Mouse (Mus musculus): ENCODE results near the gene Prm1. TPM values are rescaled to one million over a fixed set of nuclear protein-coding genes. Genes with fewer than 3 reads are reported as not detected.
"Not testable (repeated sequence)": the region's sequence is repeated elsewhere in the genome, so short reads cannot be mapped to it uniquely, and the experiment has no call there.

Prm1 gene
- polyA plus RNA-seq (2014; fragmentation: Nextera tagmentation; extraction: Ambion mirVana): not detected in 2 replicates

GRCm38 (mm10) chr16:10805789-10806527 is at the start of gene Prm1:
Gene Prm1, minus strand, starts transcription at chr16:10805839.
- WGBS: 76% methylated on average over 10 of the region's 10 CpGs
- no peaks in the 10 kb centered on the region for H3K36me3 ChIP-seq (ENCODE audit: control insufficient read depth, insufficient read depth, low read length)
- H3K27me3 ChIP-seq (ENCODE audit: control insufficient read depth, insufficient read depth, low read length): no peaks in the 10 kb centered on the region
- no peaks in the 10 kb centered on the region for H3K9me3 ChIP-seq (ENCODE audit: control insufficient read depth, low read length)
- H3K27ac ChIP-seq (replicated peaks in 1 of 2; ENCODE audit: control insufficient read depth in 1 of 2, insufficient read depth in 1 of 2, low read depth in 2 of 2, low read length in 2 of 2): no peak within 1 kb of the TSS
- H3K4me3 ChIP-seq (ENCODE audit: control insufficient read depth in 1 of 2, insufficient read depth in 1 of 2, low read depth in 1 of 2, low read length in 2 of 2): no peak within 1 kb of the TSS
- H3K4me1 ChIP-seq (ENCODE audit: control insufficient read depth in 2 of 2, insufficient read depth in 2 of 2, low read length in 2 of 2): peaks cover 0 to 3% of the 10 kb centered on the region in 2 experiments; a peak in 2 of 4 replicates
- no peak within 1 kb of the TSS for H3K9ac ChIP-seq (ENCODE audit: low read length)
- no peak for ATAC-seq (ENCODE audit: insufficient number of reproducible peaks, insufficient read depth, low FRiP score, low read depth)
- no peak within 1 kb of the TSS for H3K4me2 ChIP-seq (ENCODE audit: low read length)

GRCm38 (mm10) chr16:10852216-10852615 is 46.6 kb upstream of the Prm1 start:
- H3K9ac ChIP-seq (ENCODE audit: low read length); ATAC-seq (ENCODE audit: insufficient number of reproducible peaks, insufficient read depth, low FRiP score, low read depth); H3K4me2 ChIP-seq (ENCODE audit: low read length); H3K4me3 ChIP-seq (ENCODE audit: control insufficient read depth in 1 of 2, insufficient read depth in 1 of 2, low read depth in 1 of 2, low read length in 2 of 2); H3K36me3 ChIP-seq (ENCODE audit: control insufficient read depth, insufficient read depth, low read length); H3K27ac ChIP-seq (replicated peaks in 1 of 2; ENCODE audit: control insufficient read depth in 1 of 2, insufficient read depth in 1 of 2, low read depth in 2 of 2, low read length in 2 of 2); H3K9me3 ChIP-seq (ENCODE audit: control insufficient read depth, low read length); H3K27me3 ChIP-seq (ENCODE audit: control insufficient read depth, insufficient read depth, low read length): not testable (repeated sequence)
- 92% methylated on average over 10 of the region's 10 CpGs for WGBS
- peaks cover 9 to 12% of the 10 kb centered on the region in 2 experiments; a peak in 3 of 4 replicates for H3K4me1 ChIP-seq (ENCODE audit: control insufficient read depth in 2 of 2, insufficient read depth in 2 of 2, low read length in 2 of 2)

DNA sequence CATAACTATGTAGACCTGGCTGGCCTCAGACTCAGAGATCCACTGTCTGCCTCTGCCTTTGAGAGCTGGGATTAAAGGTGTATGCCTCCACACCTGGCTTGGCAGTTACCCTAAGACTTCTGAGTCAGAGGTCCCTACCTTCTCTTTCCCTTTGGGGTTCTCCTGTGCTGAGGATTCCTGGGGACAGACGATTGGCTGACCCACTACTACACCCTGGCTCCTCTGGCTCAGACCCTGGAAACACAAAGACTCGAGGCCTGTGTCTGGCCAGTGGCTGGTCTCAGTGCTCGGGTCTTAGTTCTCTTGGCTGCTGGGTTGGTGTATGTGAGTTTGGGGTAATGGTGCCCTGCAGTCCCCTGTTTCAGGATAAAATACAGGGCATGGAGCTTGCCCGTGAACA is 45.3 kb upstream of the Prm1 start:
- Histone ChIP-seq H3K27ac (replicated peaks in 1 of 2; ENCODE audit: control insufficient read depth in 1 of 2, insufficient read depth in 1 of 2, low read depth in 2 of 2, low read length in 2 of 2) (peak overlapping the region in 1 of 2 experiments; percentile 33; a peak in 1 of 4 replicates), H3K4me3 (ENCODE audit: control insufficient read depth in 1 of 2, insufficient read depth in 1 of 2, low read depth in 1 of 2, low read length in 2 of 2) (no peak overlapping the region), H3K27me3 (ENCODE audit: control insufficient read depth, insufficient read depth, low read length) (no peaks in the 10 kb centered on the region), H3K9ac (ENCODE audit: low read length) (no peak overlapping the region), H3K4me1 (ENCODE audit: control insufficient read depth in 2 of 2, insufficient read depth in 2 of 2, low read length in 2 of 2) (peaks cover 9 to 14% of the 10 kb centered on the region in 2 experiments; a peak in 3 of 4 replicates), H3K9me3 (ENCODE audit: control insufficient read depth, low read length) (no peaks in the 10 kb centered on the region), H3K4me2 (ENCODE audit: low read length) (no peak overlapping the region), H3K36me3 (ENCODE audit: control insufficient read depth, insufficient read depth, low read length) (no peaks in the 10 kb centered on the region)
- WGBS: 75% methylated on average over 4 of the region's 4 CpGs
- no peak for ATAC-seq (ENCODE audit: insufficient number of reproducible peaks, insufficient read depth, low FRiP score, low read depth)

GRCm38 (mm10) chr16:10849965-10850861 is 44.6 kb upstream of the Prm1 start:
- Histone ChIP-seq H3K27ac (replicated peaks in 1 of 2; ENCODE audit: control insufficient read depth in 1 of 2, insufficient read depth in 1 of 2, low read depth in 2 of 2, low read length in 2 of 2) (peak overlapping the region; percentile 33 to 35; a peak in 1 of 4 replicates), H3K4me2 (ENCODE audit: low read length) (no peak overlapping the region), H3K27me3 (ENCODE audit: control insufficient read depth, insufficient read depth, low read length) (no peaks in the 10 kb centered on the region), H3K36me3 (ENCODE audit: control insufficient read depth, insufficient read depth, low read length) (no peaks in the 10 kb centered on the region), H3K4me3 (ENCODE audit: control insufficient read depth in 1 of 2, insufficient read depth in 1 of 2, low read depth in 1 of 2, low read length in 2 of 2) (no peak overlapping the region), H3K4me1 (ENCODE audit: control insufficient read depth in 2 of 2, insufficient read depth in 2 of 2, low read length in 2 of 2) (peaks cover 9 to 16% of the 10 kb centered on the region in 2 experiments; a peak in 2 of 4 replicates), H3K9me3 (ENCODE audit: control insufficient read depth, low read length) (no peaks in the 10 kb centered on the region), H3K9ac (ENCODE audit: low read length) (no peak overlapping the region)
- 59% methylated on average over 12 of the region's 12 CpGs for WGBS
- ATAC-seq (ENCODE audit: insufficient number of reproducible peaks, insufficient read depth, low FRiP score, low read depth): 0 out of 2 replicates have a peak, but pooled peaks have one; percentile 5

DNA sequence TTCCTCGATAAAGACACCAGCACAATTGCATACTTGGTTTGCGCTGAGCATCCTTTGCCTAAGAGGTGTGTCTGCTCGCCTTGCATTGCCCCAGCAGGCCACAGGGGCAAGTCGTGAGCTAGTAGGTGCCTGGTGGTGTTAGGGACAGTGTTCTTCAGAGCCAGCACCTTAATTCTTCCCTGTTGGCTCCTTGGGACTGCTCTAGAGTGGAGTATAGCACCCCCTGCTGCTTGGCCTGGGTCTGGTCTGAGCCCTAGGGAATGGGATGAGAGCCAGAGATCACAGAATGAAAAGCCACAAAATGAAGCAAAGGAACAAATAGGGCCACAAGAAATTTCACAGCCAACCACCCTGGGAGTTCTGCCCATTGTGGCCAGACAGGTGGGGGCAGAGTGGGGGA is 40.9 kb upstream of the Prm1 start:
- H3K9me3 ChIP-seq (ENCODE audit: control insufficient read depth, low read length): no peaks in the 10 kb centered on the region
- 45% methylated on average over 4 of the region's 4 CpGs for WGBS
- H3K27me3 ChIP-seq (ENCODE audit: control insufficient read depth, insufficient read depth, low read length): no peaks in the 10 kb centered on the region
- no peaks in the 10 kb centered on the region for H3K36me3 ChIP-seq (ENCODE audit: control insufficient read depth, insufficient read depth, low read length)
- no peak overlapping the region for H3K9ac ChIP-seq (ENCODE audit: low read length)
- peaks cover 20 to 30% of the 10 kb centered on the region in 2 experiments for H3K4me1 ChIP-seq (ENCODE audit: control insufficient read depth in 2 of 2, insufficient read depth in 2 of 2, low read length in 2 of 2)
- H3K4me2 ChIP-seq (ENCODE audit: low read length): no peak overlapping the region
- peak; percentile 51; the same call in 1 of the 2 replicates for ATAC-seq (ENCODE audit: insufficient number of reproducible peaks, insufficient read depth, low FRiP score, low read depth)
- no peak overlapping the region for H3K4me3 ChIP-seq (ENCODE audit: control insufficient read depth in 1 of 2, insufficient read depth in 1 of 2, low read depth in 1 of 2, low read length in 2 of 2)
- H3K27ac ChIP-seq (replicated peaks in 1 of 2; ENCODE audit: control insufficient read depth in 1 of 2, insufficient read depth in 1 of 2, low read depth in 2 of 2, low read length in 2 of 2): no peak overlapping the region

DNA sequence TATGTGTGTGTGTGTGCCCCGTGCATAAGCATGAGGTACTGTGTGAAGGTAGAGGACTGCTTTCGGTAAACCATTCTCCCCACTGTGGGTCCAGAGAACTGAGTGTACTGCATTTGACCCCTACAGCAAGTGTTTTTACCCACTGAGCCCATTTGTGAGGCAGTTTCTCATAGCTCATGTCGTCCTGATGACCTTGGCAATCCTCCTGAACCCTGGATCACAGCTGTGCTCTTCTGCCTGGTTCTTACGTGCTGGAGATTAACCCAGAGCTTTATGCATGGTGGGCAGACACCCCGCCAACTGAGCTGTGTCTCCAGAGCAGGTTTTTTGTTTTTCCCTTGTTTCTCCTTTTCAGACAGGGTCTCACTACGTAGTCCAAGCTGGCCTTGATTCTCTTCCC is 40.3 kb upstream of the Prm1 start:
- H3K4me3 ChIP-seq (ENCODE audit: control insufficient read depth in 1 of 2, insufficient read depth in 1 of 2, low read depth in 1 of 2, low read length in 2 of 2): no peak overlapping the region
- WGBS: 83% methylated on average over 6 of the region's 6 CpGs
- H3K36me3 ChIP-seq (ENCODE audit: control insufficient read depth, insufficient read depth, low read length): 0 out of 2 replicates have a peak, but pooled peaks cover 3% of the 10 kb centered on the region
- no peak overlapping the region for H3K9ac ChIP-seq (ENCODE audit: low read length)
- H3K27ac ChIP-seq (replicated peaks in 1 of 2; ENCODE audit: control insufficient read depth in 1 of 2, insufficient read depth in 1 of 2, low read depth in 2 of 2, low read length in 2 of 2): no peak overlapping the region
- H3K4me2 ChIP-seq (ENCODE audit: low read length): no peak overlapping the region
- no peaks in the 10 kb centered on the region for H3K27me3 ChIP-seq (ENCODE audit: control insufficient read depth, insufficient read depth, low read length)
- H3K4me1 ChIP-seq (ENCODE audit: control insufficient read depth in 2 of 2, insufficient read depth in 2 of 2, low read length in 2 of 2): peaks cover 18 to 30% of the 10 kb centered on the region in 2 experiments
- ATAC-seq (ENCODE audit: insufficient number of reproducible peaks, insufficient read depth, low FRiP score, low read depth): no peak
- H3K9me3 ChIP-seq (ENCODE audit: control insufficient read depth, low read length): no peaks in the 10 kb centered on the region

- ATAC-seq (ENCODE audit: insufficient number of reproducible peaks, insufficient read depth, low FRiP score, low read depth): no peak
- H3K9ac ChIP-seq (ENCODE audit: low read length): peak overlapping the region; percentile 60; the same call in 1 of the 2 replicates
- peaks cover 17 to 35% of the 10 kb centered on the region in 2 experiments for H3K4me1 ChIP-seq (ENCODE audit: control insufficient read depth in 2 of 2, insufficient read depth in 2 of 2, low read length in 2 of 2)
- 0 out of 2 replicates have a peak, but pooled peaks cover 4% of the 10 kb centered on the region for H3K36me3 ChIP-seq (ENCODE audit: control insufficient read depth, insufficient read depth, low read length)
- H3K27me3 ChIP-seq (ENCODE audit: control insufficient read depth, insufficient read depth, low read length): no peaks in the 10 kb centered on the region
- peak overlapping the region; percentile 76 for H3K4me2 ChIP-seq (ENCODE audit: low read length)
- no peaks in the 10 kb centered on the region for H3K9me3 ChIP-seq (ENCODE audit: control insufficient read depth, low read length)
- H3K4me3 ChIP-seq (ENCODE audit: control insufficient read depth in 1 of 2, insufficient read depth in 1 of 2, low read depth in 1 of 2, low read length in 2 of 2): peak overlapping the region in 1 of 2 experiments; percentile 34; a peak in 2 of 4 replicates
- WGBS: 41% methylated on average over 6 of the region's 6 CpGs
- peak overlapping the region in 1 of 2 experiments; percentile 83; a peak in 2 of 4 replicates for H3K27ac ChIP-seq (replicated peaks in 1 of 2; ENCODE audit: control insufficient read depth in 1 of 2, insufficient read depth in 1 of 2, low read depth in 2 of 2, low read length in 2 of 2)
Observed at GRCm38 (mm10) chr16:10844319-10844670, 38.7 kb upstream of the Prm1 start.

Measured in heart, embryonic 14.5 days (tissue).